ENCODE assay signal across 8 mouse cellular contexts in genomic region chr10:81427327-81427726, GRCm38 (mm10). TPM values are rescaled to one million over a fixed set of nuclear protein-coding genes. Genes with fewer than 3 reads are reported as not detected.
DNase-seq lines count a peak whose midpoint lies in the region; ATAC-seq lines count a peak whose summit lies in the region.

No protein-coding gene starts in this region.

- DNase-seq in heart, postnatal 14 days, result no peak
- DNase-seq in spleen, postnatal 4 days (ENCODE audit: low spot score in 2 of 2), result peak; percentile 11 to 64
- no peak for DNase-seq in spleen, adult 12 weeks (ENCODE audit: low spot score)
- no peak for DNase-seq in adrenal gland, adult 2 months
- DNase-seq in right cerebral cortex, adult 2 months (ENCODE audit: low spot score in 2 of 2), result no peak

- peak overlapping the region; percentile 74; the same call in 1 of the 2 replicates for H3K9ac ChIP-seq in heart, embryonic 11.5 days (ENCODE audit: low read depth, low read length)
- peak overlapping the region; percentile 73; the same call in 1 of the 2 replicates for H3K9ac ChIP-seq in intestine, embryonic 15.5 days
- H3K9ac ChIP-seq in neural tube, embryonic 14.5 days (replicated peaks; ENCODE audit: low read depth, low read length), result peak overlapping the region; percentile 50; the same call in 1 of the 2 replicates

- peaks cover 36% of the 10 kb centered on the region for H3K4me1 ChIP-seq in heart, embryonic 11.5 days (ENCODE audit: control insufficient read depth, insufficient read depth, low read length)
- peaks cover 45% of the 10 kb centered on the region for H3K4me1 ChIP-seq in intestine, embryonic 15.5 days (replicated peaks)
- H3K4me1 ChIP-seq in neural tube, embryonic 14.5 days (ENCODE audit: control insufficient read depth, insufficient read depth, low read length), result peaks cover 30% of the 10 kb centered on the region

- intact Hi-C loops in heart, postnatal 14 days (cut with DNase I), result no loop called here

- H3K27me3 ChIP-seq in heart, embryonic 11.5 days (ENCODE audit: control insufficient read depth, insufficient read depth, low read length), result peaks cover 20% of the 10 kb centered on the region
- no peaks in the 10 kb centered on the region for H3K27me3 ChIP-seq in intestine, embryonic 15.5 days (replicated peaks)
- H3K27me3 ChIP-seq in neural tube, embryonic 14.5 days (ENCODE audit: control insufficient read depth, insufficient read depth, low read length), result peaks cover 3% of the 10 kb centered on the region; the same call in 1 of the 2 replicates

- H3K4me2 ChIP-seq in heart, embryonic 11.5 days, result peak overlapping the region; percentile 83
- H3K4me2 ChIP-seq in intestine, embryonic 15.5 days (replicated peaks), result peak overlapping the region; percentile 85
- H3K4me2 ChIP-seq in neural tube, embryonic 14.5 days (ENCODE audit: low read depth, low read length), result peak overlapping the region; percentile 63

- no peak for ATAC-seq in heart, embryonic 11.5 days (replicated peaks; ENCODE audit: insufficient number of reproducible peaks, low FRiP score, low TSS enrichment)
- ATAC-seq in intestine, embryonic 15.5 days, result no peak
- ATAC-seq in neural tube, embryonic 14.5 days (ENCODE audit: low read depth), result no peak

- 34% methylated on average over 3 of the region's 3 CpGs for WGBS in heart, embryonic 11.5 days (ENCODE audit: insufficient replicate concordance)
- 35% methylated on average over 3 of the region's 3 CpGs for WGBS in intestine, embryonic 15.5 days
- 25% methylated on average over 3 of the region's 3 CpGs for WGBS in neural tube, embryonic 14.5 days

- H3K9me3 ChIP-seq in heart, embryonic 11.5 days (replicated peaks; ENCODE audit: control insufficient read depth, low read length), result no peaks in the 10 kb centered on the region
- H3K9me3 ChIP-seq in intestine, embryonic 15.5 days, result no peaks in the 10 kb centered on the region
- H3K9me3 ChIP-seq in neural tube, embryonic 14.5 days (ENCODE audit: control insufficient read depth, low read length), result no peaks in the 10 kb centered on the region

- peak overlapping the region; percentile 62 for H3K4me3 ChIP-seq in heart, embryonic 11.5 days (ENCODE audit: low read depth, low read length)
- peak overlapping the region; percentile 66 for H3K4me3 ChIP-seq in intestine, embryonic 15.5 days (replicated peaks)
- peak overlapping the region; percentile 31; the same call in 1 of the 2 replicates for H3K4me3 ChIP-seq in neural tube, embryonic 14.5 days (ENCODE audit: low read depth, low read length)

- H3K36me3 ChIP-seq in heart, embryonic 11.5 days (ENCODE audit: control insufficient read depth, insufficient read depth, low read length), result no peaks in the 10 kb centered on the region
- H3K36me3 ChIP-seq in intestine, embryonic 15.5 days, result no peaks in the 10 kb centered on the region
- no peaks in the 10 kb centered on the region for H3K36me3 ChIP-seq in neural tube, embryonic 14.5 days (ENCODE audit: control insufficient read depth, insufficient read depth, low read length)

- H3K27ac ChIP-seq in heart, embryonic 11.5 days (ENCODE audit: low read depth, low read length), result no peak overlapping the region
- H3K27ac ChIP-seq in intestine, embryonic 15.5 days, result no peak overlapping the region
- no peak overlapping the region for H3K27ac ChIP-seq in neural tube, embryonic 14.5 days (ENCODE audit: low read depth, low read length)

RNA-seq across cellular contexts. Expression of gene Nfic, which starts 28.1 kb away (rescaled TPM):
- 28.1 and 29.8 TPM in 2 replicates for polyA plus RNA-seq in heart, embryonic 11.5 days (2014; fragmentation: Nextera tagmentation; extraction: Ambion mirVana)
- total RNA-seq in heart, postnatal 14 days (2021), result 100 to 1,000 TPM; 133 TPM
- 52.8 and 56.0 TPM in 2 replicates for polyA plus RNA-seq in intestine, embryonic 15.5 days (2015; fragmentation: Nextera tagmentation; extraction: Ambion mirVana)
- polyA plus RNA-seq in neural tube, embryonic 14.5 days (2014; fragmentation: Nextera tagmentation; extraction: Ambion mirVana), result 21.9 and 25.0 TPM in 2 replicates
- total RNA-seq in adrenal gland, adult 2 months (2021), result 100 to 1,000 TPM in 1 of 2 experiments, 10 to 100 TPM in 1; 80.8 to 126 TPM
- polyA plus RNA-seq in adrenal gland, adult 2 months (2012; rRNA removed), result 142 and 171 TPM in 2 replicates

RNA-seq across cellular contexts. Expression of gene Smim24, which starts 34.5 kb away (rescaled TPM):
- 4.2 and 5.8 TPM in 2 replicates for polyA plus RNA-seq in heart, embryonic 11.5 days (2014; fragmentation: Nextera tagmentation; extraction: Ambion mirVana)
- total RNA-seq in heart, postnatal 14 days (2021), result 1 to 10 TPM; 1.9 to 2.0 TPM
- 235 and 288 TPM in 2 replicates for polyA plus RNA-seq in intestine, embryonic 15.5 days (2015; fragmentation: Nextera tagmentation; extraction: Ambion mirVana)
- 1.3 and 2.0 TPM in 2 replicates for polyA plus RNA-seq in neural tube, embryonic 14.5 days (2014; fragmentation: Nextera tagmentation; extraction: Ambion mirVana)
- total RNA-seq in adrenal gland, adult 2 months (2021), result 1 to 10 TPM; 1.4 to 1.6 TPM
- 4.5 and 5.4 TPM in 2 replicates for polyA plus RNA-seq in adrenal gland, adult 2 months (2012; rRNA removed)

RNA-seq across cellular contexts. Expression of gene Gm48552, which starts 38.5 kb away (rescaled TPM):
- 0.55 and 1.2 TPM in 2 replicates for polyA plus RNA-seq in heart, embryonic 11.5 days (2014; fragmentation: Nextera tagmentation; extraction: Ambion mirVana)
- under 1 TPM; 0.65 to 0.83 TPM for total RNA-seq in heart, postnatal 14 days (2021)
- polyA plus RNA-seq in intestine, embryonic 15.5 days (2015; fragmentation: Nextera tagmentation; extraction: Ambion mirVana), result 1.4 TPM in 1 of 2 replicates, not detected in the other
- 2.0 and 4.4 TPM in 2 replicates for polyA plus RNA-seq in neural tube, embryonic 14.5 days (2014; fragmentation: Nextera tagmentation; extraction: Ambion mirVana)
- 1 to 10 TPM in 1 of 2 experiments, not detected in 1; 1.4 TPM for total RNA-seq in adrenal gland, adult 2 months (2021)
- 2.5 and 4.4 TPM in 2 replicates for polyA plus RNA-seq in adrenal gland, adult 2 months (2012; rRNA removed)

RNA-seq across cellular contexts. Expression of gene Gm48551, which starts 43.1 kb away (rescaled TPM):
- polyA plus RNA-seq in heart, embryonic 11.5 days (2014; fragmentation: Nextera tagmentation; extraction: Ambion mirVana), result 1.4 and 2.9 TPM in 2 replicates
- total RNA-seq in heart, postnatal 14 days (2021), result under 1 TPM; 0.51 to 0.84 TPM
- 2.8 and 3.6 TPM in 2 replicates for polyA plus RNA-seq in intestine, embryonic 15.5 days (2015; fragmentation: Nextera tagmentation; extraction: Ambion mirVana)
- polyA plus RNA-seq in neural tube, embryonic 14.5 days (2014; fragmentation: Nextera tagmentation; extraction: Ambion mirVana), result 4.3 and 6.3 TPM in 2 replicates
- total RNA-seq in adrenal gland, adult 2 months (2021), result 1 to 10 TPM; 1.8 to 2.5 TPM
- 2.9 and 6.7 TPM in 2 replicates for polyA plus RNA-seq in adrenal gland, adult 2 months (2012; rRNA removed)

RNA-seq across cellular contexts. Expression of gene Dohh, which starts 43.1 kb away (rescaled TPM):
- polyA plus RNA-seq in heart, embryonic 11.5 days (2014; fragmentation: Nextera tagmentation; extraction: Ambion mirVana), result 47.5 and 61.4 TPM in 2 replicates
- total RNA-seq in heart, postnatal 14 days (2021), result 10 to 100 TPM; 47.6 to 55.3 TPM
- polyA plus RNA-seq in intestine, embryonic 15.5 days (2015; fragmentation: Nextera tagmentation; extraction: Ambion mirVana), result 89.2 and 100 TPM in 2 replicates
- 61.0 and 68.0 TPM in 2 replicates for polyA plus RNA-seq in neural tube, embryonic 14.5 days (2014; fragmentation: Nextera tagmentation; extraction: Ambion mirVana)
- 10 to 100 TPM; 39.6 to 54.3 TPM for total RNA-seq in adrenal gland, adult 2 months (2021)
- polyA plus RNA-seq in adrenal gland, adult 2 months (2012; rRNA removed), result 125 and 132 TPM in 2 replicates

Comparison
In these comparisons a context has a peak if more than half of its experiments do, and no peak if none do; other contexts are left out.
1. DNase-seq: peak in spleen, postnatal 4 days (2 of 2); none in heart, postnatal 14 days (0 of 2), spleen, adult 12 weeks (single experiment), adrenal gland, adult 2 months (single experiment) and right cerebral cortex, adult 2 months (0 of 2).
2. RNA of gene Smim24, which starts 34.5 kb away (polyA plus RNA-seq): 235 to 288 TPM in intestine, embryonic 15.5 days; 4.5 to 5.4 TPM in adrenal gland, adult 2 months, 4.2 to 5.8 TPM in heart, embryonic 11.5 days and 1.3 to 2.0 TPM in neural tube, embryonic 14.5 days; every median in the first group is over 10 times any median in the second.
3. Peak in every context shown above with its lines, with median percentiles within 50 percentile points of each other: H3K4me2 ChIP-seq, H3K4me3 ChIP-seq and H3K9ac ChIP-seq.